Mouse (Mus musculus) cortical plate, adult 2 months (tissue): ENCODE data around the gene Sap30l. TPM values are rescaled to one million over a fixed set of nuclear protein-coding genes. Genes with fewer than 3 reads are reported as not detected.

Experiments used
- H3K27ac ChIP-seq: fragments of 200-500 bp; 2 replicates; pipeline ENCODE4 v1.5.1; 2012; ENCODE audit warnings: low read length, control low read depth, inconsistent platforms; ENCODE audit not compliant: insufficient read depth
- H3K4me1 ChIP-seq: fragments of 200-500 bp; 2 replicates; pipeline ENCODE4 v1.6.1; 2011; ENCODE audit warnings: low read length; ENCODE audit not compliant: control insufficient read depth, insufficient read depth
- H3K4me3 ChIP-seq: fragments of 200-500 bp; 2 replicates; pipeline ENCODE4 v1.5.1; 2011; ENCODE audit warnings: mild to moderate bottlenecking, low read length, control low read depth; ENCODE audit not compliant: insufficient read depth
- CTCF ChIP-seq: fragments of 200-500 bp; IDR thresholded peaks from 2 replicates; pipeline ENCODE4 v1.5.1; 2011; ENCODE audit warnings: mild to moderate bottlenecking, control low read depth, low read length; ENCODE audit not compliant: insufficient read depth; ENCODE audit errors: extremely low read depth
- POLR2A ChIP-seq: fragments of 200-500 bp; IDR thresholded peaks from 2 replicates; pipeline ENCODE4 v1.6.1; 2011; ENCODE audit warnings: mild to moderate bottlenecking, low read length, control low read depth; ENCODE audit not compliant: insufficient read depth; ENCODE audit errors: extremely low read depth
- polyA plus RNA-seq: library from polyadenylated mRNA; depleted of rRNA; stranded (reverse); fragments of >200 nt; gene quantifications from 2 replicates; pipeline ENCODE4 v1.2.3, GENCODE M21; 2012

Gene Sap30l
- polyA plus RNA-seq, 1 experiment: 37.7 TPM

GRCm38 (mm10) chr11:57828955-57829870 is 27.8 kb downstream of the Sap30l start:
- Histone ChIP-seq H3K4me1 (no peaks in the 10 kb centered on the region), H3K27ac (no peak overlapping the region), H3K4me3 (no peak overlapping the region)
- TF ChIP-seq CTCF (no peak), POLR2A (no peak)

- Histone ChIP-seq H3K4me1 (no peaks in the 10 kb centered on the region), H3K27ac (no peak overlapping the region), H3K4me3 (no peak overlapping the region)
- TF ChIP-seq CTCF: no peak
- no peak for TF ChIP-seq POLR2A
Observed at GRCm38 (mm10) chr11:57829871-57830775, 28.7 kb downstream of the Sap30l start.

DNA sequence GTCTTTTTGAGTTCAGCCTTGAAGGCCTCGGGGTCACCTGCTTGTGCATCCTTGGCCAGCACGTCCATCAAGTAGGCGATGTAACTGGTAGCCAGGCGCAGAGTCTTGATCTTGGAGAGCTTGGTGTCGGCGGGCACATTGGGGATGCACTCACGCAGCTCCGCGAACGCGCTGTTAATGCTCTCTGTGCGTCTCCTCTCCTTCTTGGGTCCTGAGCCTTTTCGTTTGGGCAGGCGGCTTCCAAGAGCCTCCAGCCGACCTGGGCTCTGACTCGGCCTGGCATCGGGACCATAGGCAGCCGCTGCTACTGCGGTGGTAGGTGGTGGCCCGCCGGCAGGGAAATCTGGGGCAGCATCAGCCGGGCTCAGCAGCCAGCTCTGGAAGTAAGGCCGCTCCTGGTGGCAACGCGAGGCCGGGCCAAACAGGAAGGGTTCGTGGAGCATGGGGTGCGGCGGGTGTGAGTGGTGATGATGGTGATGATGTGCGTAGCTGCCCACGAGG is 29.9 kb downstream of the Sap30l start:
- Histone ChIP-seq H3K4me3 (no peak overlapping the region), H3K27ac (no peak overlapping the region), H3K4me1 (no peaks in the 10 kb centered on the region)
- TF ChIP-seq POLR2A (no peak), CTCF (no peak)

GRCm38 (mm10) chr11:57831861-57832260 is 30.4 kb downstream of the Sap30l start:
- Histone ChIP-seq H3K27ac (no peak overlapping the region), H3K4me3 (no peak overlapping the region), H3K4me1 (no peaks in the 10 kb centered on the region)
- TF ChIP-seq POLR2A (no peak), CTCF (no peak)

GRCm38 (mm10) chr11:57832552-57833201 is 31.2 kb downstream of the Sap30l start, which contains the start of gene Hand1:
Gene Hand1 (minus strand): TSS chr11:57832818.
- TF ChIP-seq CTCF (no peak), POLR2A (no peak)
- no peak within 1 kb of the TSS for H3K27ac ChIP-seq
- no peak within 1 kb of the TSS for H3K4me3 ChIP-seq
- no peaks in the 10 kb centered on the region for H3K4me1 ChIP-seq

GRCm38 (mm10) chr11:57833296-57833977 is 32.0 kb downstream of the Sap30l start:
- no peak overlapping the region for H3K4me3 ChIP-seq
- H3K27ac ChIP-seq: no peak overlapping the region
- no peaks in the 10 kb centered on the region for H3K4me1 ChIP-seq
- TF ChIP-seq POLR2A: no peak
- no peak for TF ChIP-seq CTCF

- TF ChIP-seq CTCF (no peak), POLR2A (no peak)
- Histone ChIP-seq H3K4me3 (no peak overlapping the region), H3K4me1 (no peaks in the 10 kb centered on the region), H3K27ac (no peak overlapping the region)
Observed at GRCm38 (mm10) chr11:57834031-57834430, 32.6 kb downstream of the Sap30l start.

DNA sequence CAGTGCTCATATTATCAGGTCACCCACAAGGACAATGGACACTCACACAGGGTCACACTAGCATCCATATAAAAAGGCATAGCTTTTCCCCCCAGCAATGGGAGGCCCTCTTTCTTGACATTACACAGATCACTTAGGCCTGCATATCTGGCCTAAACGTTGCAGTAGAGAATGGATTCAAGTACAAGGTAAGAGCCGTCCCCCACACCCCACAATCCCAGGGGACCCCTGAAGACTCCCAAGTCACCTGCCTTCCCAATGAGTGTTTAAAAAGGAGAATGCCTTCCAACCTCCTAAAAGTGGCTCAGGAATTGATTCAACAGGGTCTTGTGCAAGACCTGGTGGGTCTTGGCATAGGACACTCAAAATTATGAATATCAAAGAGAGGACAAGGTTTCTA is 33.9 kb downstream of the Sap30l start:
- no peak overlapping the region for H3K4me3 ChIP-seq
- TF ChIP-seq POLR2A (no peak), CTCF (no peak)
- no peaks in the 10 kb centered on the region for H3K4me1 ChIP-seq
- no peak overlapping the region for H3K27ac ChIP-seq
